Mouse (Mus musculus) hindbrain, embryonic 14.5 days (tissue): ENCODE results near the gene Gde1. TPM values are rescaled to one million over a fixed set of nuclear protein-coding genes. Genes with fewer than 3 reads are reported as not detected.

Experiments
- ATAC-seq: fragments of 200-750 bp; cut with Nextera tagmentation; 2 replicates; pipeline ENCODE4 v1.8.0; 2017; ENCODE audit warnings: moderate number of reproducible peaks, mild to moderate bottlenecking, moderate TSS enrichment, moderate library complexity; ENCODE audit not compliant: low FRiP score
- DNase-seq: peaks from one replicate; pipeline ENCODE4 v3.0.0-alpha.2; 2015; ENCODE audit warnings: low spot score
- H3K27ac ChIP-seq: fragments of 300-500 bp; sonication (generic); 2 replicates; pipeline ENCODE4 v1.5.1; 2014; ENCODE audit warnings: mild to moderate bottlenecking, moderate library complexity
- H3K27me3 ChIP-seq: fragments of 300-500 bp; sonication (generic); 2 replicates; pipeline ENCODE4 v1.6.1; 2014; ENCODE audit warnings: mild to moderate bottlenecking, low read length, mixed read lengths; ENCODE audit not compliant: control insufficient read depth, insufficient read depth
- H3K36me3 ChIP-seq: fragments of 300-500 bp; sonication (generic); replicated peaks from 2 replicates; pipeline ENCODE4 v1.6.1; 2014; ENCODE audit not compliant: control insufficient read depth, insufficient read depth
- H3K4me1 ChIP-seq: fragments of 300-500 bp; sonication (generic); replicated peaks from 2 replicates; pipeline ENCODE4 v1.6.1; 2014; ENCODE audit warnings: antibody characterized with exemption, low read length, mixed read lengths; ENCODE audit not compliant: control insufficient read depth, insufficient read depth
- H3K4me2 ChIP-seq: fragments of 300-500 bp; sonication (generic); replicated peaks from 2 replicates; pipeline ENCODE4 v1.6.1; 2014; ENCODE audit warnings: mild to moderate bottlenecking, moderate library complexity
- H3K4me3 ChIP-seq: fragments of 300-500 bp; sonication (generic); replicated peaks from 2 replicates; pipeline ENCODE4 v1.5.1; 2014; ENCODE audit warnings: mild to moderate bottlenecking, low read length
- H3K9ac ChIP-seq: fragments of 300-500 bp; sonication (generic); 2 replicates; pipeline ENCODE4 v1.6.1; 2014
- H3K9me3 ChIP-seq: fragments of 300-500 bp; sonication (generic); 2 replicates; pipeline ENCODE4 v1.6.1; 2016; ENCODE audit warnings: low read length; ENCODE audit not compliant: control insufficient read depth
- WGBS: fragments of 180-500 bp; shearing (Covaris S2); extraction: QIAGEN DNeasy Blood & Tissue Kit; methylation state at CpG from one replicate; pipeline ENCODE4 v1.1.7; 2014; 5-methylcytosine and 5-hydroxymethylcytosine counted together
- polyA plus RNA-seq: library from polyadenylated mRNA; unstranded; fragments of >200 nt; fragmentation: Nextera tagmentation; extraction: Ambion mirVana; gene quantifications from 2 replicates; pipeline ENCODE4 v1.2.1, GENCODE M21; 2014

Gde1 gene
- polyA plus RNA-seq, 1 experiment from 2014 or later, result 228 TPM

GRCm38 (mm10) chr7:118696146-118696545, 9.4 kb downstream of the Gde1 start:
- WGBS, result 97% methylated on average over 6 of the region's 6 CpGs
- H3K9me3 ChIP-seq, result no peaks in the 10 kb centered on the region
- H3K27ac ChIP-seq, result no peak overlapping the region
- no peak overlapping the region for H3K4me2 ChIP-seq
- H3K4me3 ChIP-seq, result no peak overlapping the region
- H3K9ac ChIP-seq, result no peak overlapping the region
- H3K36me3 ChIP-seq, result peaks cover 82% of the 10 kb centered on the region
- ATAC-seq (no peak), DNase-seq (no peak)
- H3K27me3 ChIP-seq, result no peaks in the 10 kb centered on the region
- no peaks in the 10 kb centered on the region for H3K4me1 ChIP-seq

GRCm38 (mm10) chr7:118691287-118691686, 14.3 kb downstream of the Gde1 start:
- Histone ChIP-seq H3K4me2 (no peak overlapping the region), H3K36me3 (peaks cover 95% of the 10 kb centered on the region), H3K9me3 (no peaks in the 10 kb centered on the region), H3K27me3 (no peaks in the 10 kb centered on the region), H3K4me1 (no peaks in the 10 kb centered on the region), H3K9ac (no peak overlapping the region), H3K4me3 (no peak overlapping the region), H3K27ac (no peak overlapping the region)
- WGBS, result 93% methylated on average over 2 of the region's 2 CpGs
- no peak for DNase-seq
- ATAC-seq, result no peak

- 85% methylated on average over 7 of the region's 7 CpGs for WGBS
- Histone ChIP-seq H3K9me3 (no peaks in the 10 kb centered on the region), H3K9ac (no peak overlapping the region), H3K4me2 (no peak overlapping the region), H3K4me3 (no peak overlapping the region), H3K27ac (no peak overlapping the region), H3K27me3 (no peaks in the 10 kb centered on the region), H3K4me1 (no peaks in the 10 kb centered on the region), H3K36me3 (peaks cover 74% of the 10 kb centered on the region)
- no peak for DNase-seq
- no peak for ATAC-seq
Measured at GRCm38 (mm10) chr7:118689088-118689487, 16.5 kb downstream of the Gde1 start.

DNA sequence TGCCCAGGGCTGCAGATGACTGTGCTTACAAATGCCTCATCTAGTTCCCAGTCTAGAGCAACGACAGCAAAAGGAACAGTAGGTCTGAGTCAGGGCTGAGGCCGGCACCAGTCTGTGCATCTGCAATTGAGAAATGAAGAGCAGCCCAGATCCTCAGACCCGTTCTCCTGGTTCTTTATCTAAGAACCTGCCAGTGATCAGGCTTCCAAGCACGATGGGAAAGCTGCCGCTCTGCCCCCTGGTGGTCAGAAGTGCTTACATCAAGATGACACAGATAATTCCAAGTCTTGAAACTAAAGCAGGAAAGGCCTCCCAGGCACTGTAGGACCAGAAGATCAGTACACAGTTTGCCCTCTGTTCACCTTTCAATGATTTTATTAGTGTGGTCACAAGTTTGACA, 17.4 kb downstream of the Gde1 start:
- Histone ChIP-seq H3K9me3 (no peaks in the 10 kb centered on the region), H3K9ac (no peak overlapping the region), H3K4me2 (no peak overlapping the region), H3K36me3 (peaks cover 65% of the 10 kb centered on the region), H3K27ac (no peak overlapping the region), H3K4me1 (no peaks in the 10 kb centered on the region), H3K27me3 (no peaks in the 10 kb centered on the region), H3K4me3 (no peak overlapping the region)
- ATAC-seq, result peak; percentile 49; the same call in 1 of the 2 replicates
- DNase-seq, result peak; percentile 94
- 23% methylated on average over 5 of the region's 5 CpGs for WGBS

GRCm38 (mm10) chr7:118676826-118677225, 28.8 kb downstream of the Gde1 start:
- Histone ChIP-seq H3K4me3 (no peak overlapping the region), H3K4me1 (no peaks in the 10 kb centered on the region), H3K27ac (no peak overlapping the region), H3K9me3 (0 out of 2 replicates have a peak, but pooled peaks cover 3% of the 10 kb centered on the region), H3K36me3 (no peaks in the 10 kb centered on the region), H3K27me3 (no peaks in the 10 kb centered on the region), H3K4me2 (no peak overlapping the region), H3K9ac (no peak overlapping the region)
- ATAC-seq (no peak), DNase-seq (no peak)
- WGBS, result 89% methylated on average over 4 of the region's 4 CpGs

DNA sequence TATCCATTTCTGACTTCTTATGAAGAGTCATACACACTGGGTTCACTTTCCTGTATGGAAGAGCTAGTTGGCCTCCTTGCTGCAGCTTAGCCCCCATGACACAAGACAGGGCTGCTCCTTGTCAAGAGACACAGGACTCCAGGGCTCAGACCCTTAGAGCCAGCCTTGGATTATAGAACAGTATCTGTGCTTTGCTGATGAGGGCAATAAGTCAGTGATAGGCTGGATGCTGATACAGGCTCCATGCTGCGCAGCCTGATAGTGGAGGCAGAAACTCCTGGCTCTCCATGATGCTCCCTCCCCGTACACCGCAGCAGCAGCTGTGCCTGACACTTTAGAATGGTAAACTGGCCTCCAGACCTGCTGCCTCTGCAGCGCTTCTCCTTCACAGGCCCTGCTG, 35.4 kb downstream of the Gde1 start:
- Histone ChIP-seq H3K4me1 (no peaks in the 10 kb centered on the region), H3K27me3 (no peaks in the 10 kb centered on the region), H3K4me2 (no peak overlapping the region), H3K27ac (no peak overlapping the region), H3K36me3 (no peaks in the 10 kb centered on the region), H3K9me3 (no peaks in the 10 kb centered on the region), H3K9ac (no peak overlapping the region), H3K4me3 (no peak overlapping the region)
- no peak for ATAC-seq
- WGBS, result 72% methylated on average over 4 of the region's 4 CpGs
- DNase-seq, result no peak

GRCm38 (mm10) chr7:118667773-118668172, 37.8 kb downstream of the Gde1 start:
- DNase-seq (no peak), ATAC-seq (no peak)
- WGBS, result 94% methylated on average over 2 of the region's 2 CpGs
- H3K9me3 ChIP-seq, result peaks cover 9% of the 10 kb centered on the region; the same call in 1 of the 2 replicates
- no peak overlapping the region for H3K4me2 ChIP-seq
- no peaks in the 10 kb centered on the region for H3K36me3 ChIP-seq
- H3K4me3 ChIP-seq, result no peak overlapping the region
- no peaks in the 10 kb centered on the region for H3K27me3 ChIP-seq
- H3K4me1 ChIP-seq, result no peaks in the 10 kb centered on the region
- no peak overlapping the region for H3K9ac ChIP-seq
- no peak overlapping the region for H3K27ac ChIP-seq

GRCm38 (mm10) chr7:118656730-118657129, 48.8 kb downstream of the Gde1 start:
- WGBS, result 34% methylated on average over 6 of the region's 6 CpGs
- Histone ChIP-seq H3K4me3 (no peak overlapping the region), H3K4me1 (no peaks in the 10 kb centered on the region), H3K27ac (no peak overlapping the region), H3K9ac (no peak overlapping the region), H3K9me3 (no peaks in the 10 kb centered on the region), H3K36me3 (no peaks in the 10 kb centered on the region), H3K27me3 (no peaks in the 10 kb centered on the region), H3K4me2 (no peak overlapping the region)
- DNase-seq (no peak), ATAC-seq (no peak)

DNA sequence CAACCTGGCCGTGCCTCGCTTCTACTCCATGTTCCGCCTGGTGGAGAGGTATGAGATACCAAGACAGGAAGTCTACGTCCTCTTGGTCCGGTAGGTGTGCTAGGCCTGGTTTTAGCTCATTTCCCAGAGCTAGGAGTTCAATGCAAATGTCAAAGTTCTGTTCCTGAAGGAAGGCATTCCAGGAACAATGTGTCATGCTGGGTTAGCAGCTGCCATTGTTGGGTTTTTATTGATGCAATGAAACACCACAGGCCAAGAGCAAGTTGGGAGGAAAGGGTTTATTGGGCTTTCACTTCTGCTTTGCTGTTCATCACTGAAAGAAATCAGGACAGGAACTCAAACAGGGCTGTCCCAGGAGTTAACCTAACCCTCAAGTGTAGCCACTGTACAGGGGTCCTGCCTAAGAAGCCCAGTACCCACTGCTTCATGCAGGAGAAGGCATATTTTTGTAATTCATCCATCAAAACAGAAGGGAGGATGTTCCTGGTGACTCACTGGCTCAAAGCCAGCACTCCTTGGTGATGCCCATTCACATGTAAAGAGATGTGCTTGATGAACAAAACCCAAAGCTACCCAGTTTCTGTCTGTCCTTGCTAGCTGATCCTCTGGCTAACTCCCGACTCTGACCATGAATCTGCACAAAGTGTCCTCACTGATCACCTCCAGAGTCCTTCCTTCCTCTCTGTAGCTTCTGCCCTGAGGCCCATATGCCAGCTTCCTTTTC, 52.8 kb downstream of the Gde1 start:
- no peaks in the 10 kb centered on the region for H3K9me3 ChIP-seq
- no peaks in the 10 kb centered on the region for H3K4me1 ChIP-seq
- ATAC-seq (no peak), DNase-seq (no peak)
- no peak overlapping the region for H3K4me3 ChIP-seq
- H3K9ac ChIP-seq, result no peak overlapping the region
- no peaks in the 10 kb centered on the region for H3K27me3 ChIP-seq
- WGBS, result 80% methylated on average over 6 of the region's 6 CpGs
- no peak overlapping the region for H3K4me2 ChIP-seq
- no peaks in the 10 kb centered on the region for H3K36me3 ChIP-seq
- no peak overlapping the region for H3K27ac ChIP-seq

DNA sequence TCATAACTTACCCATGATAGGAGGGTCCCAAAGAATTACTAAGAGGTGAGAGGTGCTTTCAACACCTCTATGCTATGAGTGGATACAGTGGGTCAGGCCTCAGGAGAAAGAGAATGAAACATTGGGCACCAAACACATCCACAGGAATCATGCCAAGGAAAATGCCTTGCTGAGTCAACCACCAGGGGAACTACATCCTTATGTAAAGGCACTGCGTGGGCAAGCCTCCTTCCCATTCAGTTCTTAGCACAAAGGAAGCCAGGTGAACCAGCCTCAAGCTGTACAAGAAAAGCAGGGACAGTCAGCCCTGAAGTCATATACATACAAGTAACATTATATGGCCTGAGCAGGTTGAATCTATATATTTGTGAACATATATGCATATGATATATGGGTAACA, 54.7 kb downstream of the Gde1 start:
- DNase-seq (no peak), ATAC-seq (no peak)
- Histone ChIP-seq H3K4me1 (no peaks in the 10 kb centered on the region), H3K27ac (no peak overlapping the region), H3K27me3 (no peaks in the 10 kb centered on the region), H3K4me2 (no peak overlapping the region), H3K9ac (no peak overlapping the region), H3K36me3 (no peaks in the 10 kb centered on the region), H3K4me3 (no peak overlapping the region), H3K9me3 (no peaks in the 10 kb centered on the region)
- 80% methylated on average over 1 of the region's 1 CpGs for WGBS
